Mouse (Mus musculus) large intestine, adult 2 months (tissue): ENCODE measurements at regions not wholly inside any gene's neighbourhood (a gene's known extent, or its start where the extent isn't known, plus 50 kb on each side); places are given as distances from the start of the nearest gene placed in this dataset.

ENCODE experiments used
- DNase-seq: peaks from one replicate; pipeline ENCODE4 v3.0.0-alpha.2; 2012; ENCODE audit warnings: low read depth, low spot score
- WGBS: fragments of 180-500 bp; shearing (Covaris S2); methylation state at CpG from one replicate; pipeline ENCODE4 v1.1.7; 2018; 5-methylcytosine and 5-hydroxymethylcytosine counted together

DNA sequence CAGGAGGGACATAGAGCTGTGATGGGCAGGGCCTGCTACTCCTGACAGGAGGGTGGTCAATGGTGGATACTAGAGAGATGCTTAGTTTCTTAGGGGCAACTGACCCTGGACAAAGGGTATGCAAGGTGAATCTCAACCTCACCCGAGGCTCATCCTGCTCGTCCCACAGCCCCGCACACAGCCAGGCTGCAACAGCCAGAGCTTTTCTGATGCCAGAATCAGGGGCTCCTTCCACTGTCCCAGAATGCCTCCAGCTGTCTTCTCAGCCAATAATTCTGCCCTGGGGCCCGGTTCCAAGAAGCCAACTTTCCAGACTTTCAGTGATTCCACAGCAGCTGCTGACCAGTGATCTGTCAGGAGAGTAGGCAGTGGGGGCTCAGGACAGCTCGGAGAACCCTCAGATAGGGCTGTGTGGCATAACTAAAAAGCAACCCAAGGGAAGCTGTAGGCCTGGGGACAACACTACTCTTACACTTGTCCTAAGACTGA lies 131.6 kb downstream of the Utp6 start:
- no peak for DNase-seq
- 76% methylated on average over 5 of the region's 5 CpGs for WGBS

DNA sequence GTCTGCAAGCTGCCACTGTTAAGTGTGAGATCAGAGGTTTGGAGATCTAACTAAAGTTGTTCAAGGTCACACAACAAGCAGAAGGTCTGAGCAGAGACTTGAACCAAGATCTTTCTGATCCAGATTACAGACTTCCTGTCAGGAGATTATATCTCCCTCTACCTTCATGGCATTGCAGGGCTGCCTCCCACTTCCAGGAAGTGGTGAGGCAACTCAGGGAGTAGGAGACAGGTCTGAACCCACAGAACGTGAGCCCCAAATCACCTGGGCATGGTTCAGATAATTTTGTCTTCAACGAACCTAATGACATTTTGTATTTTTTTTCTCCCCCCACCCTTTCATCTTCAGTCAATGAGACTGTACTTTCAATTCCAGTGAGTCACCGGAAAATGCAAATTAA lies 135.2 kb downstream of the Utp6 start:
- 86% methylated on average over 3 of the region's 3 CpGs for WGBS
- no peak for DNase-seq

DNA sequence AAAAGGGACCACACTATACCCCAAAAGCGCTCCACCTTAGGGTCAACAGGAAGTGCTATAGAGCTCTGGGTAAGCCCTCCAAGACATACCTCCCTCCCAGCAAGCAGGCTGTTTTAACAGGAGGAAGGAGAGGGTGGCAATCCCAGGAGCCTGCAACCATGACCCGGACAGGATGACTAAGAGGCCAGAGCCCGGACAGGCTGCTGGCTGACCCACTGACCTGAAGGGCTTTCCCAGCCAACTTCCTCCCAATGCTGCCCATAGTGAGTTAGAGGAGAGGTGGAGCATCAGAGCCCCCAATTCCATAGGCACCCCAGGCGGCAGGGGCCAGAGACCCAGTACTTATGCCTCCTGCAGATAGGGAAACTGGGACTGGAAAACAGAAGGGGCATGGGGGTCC lies 136.3 kb downstream of the Utp6 start:
- WGBS, result 73% methylated on average over 4 of the region's 4 CpGs
- no peak for DNase-seq

DNA sequence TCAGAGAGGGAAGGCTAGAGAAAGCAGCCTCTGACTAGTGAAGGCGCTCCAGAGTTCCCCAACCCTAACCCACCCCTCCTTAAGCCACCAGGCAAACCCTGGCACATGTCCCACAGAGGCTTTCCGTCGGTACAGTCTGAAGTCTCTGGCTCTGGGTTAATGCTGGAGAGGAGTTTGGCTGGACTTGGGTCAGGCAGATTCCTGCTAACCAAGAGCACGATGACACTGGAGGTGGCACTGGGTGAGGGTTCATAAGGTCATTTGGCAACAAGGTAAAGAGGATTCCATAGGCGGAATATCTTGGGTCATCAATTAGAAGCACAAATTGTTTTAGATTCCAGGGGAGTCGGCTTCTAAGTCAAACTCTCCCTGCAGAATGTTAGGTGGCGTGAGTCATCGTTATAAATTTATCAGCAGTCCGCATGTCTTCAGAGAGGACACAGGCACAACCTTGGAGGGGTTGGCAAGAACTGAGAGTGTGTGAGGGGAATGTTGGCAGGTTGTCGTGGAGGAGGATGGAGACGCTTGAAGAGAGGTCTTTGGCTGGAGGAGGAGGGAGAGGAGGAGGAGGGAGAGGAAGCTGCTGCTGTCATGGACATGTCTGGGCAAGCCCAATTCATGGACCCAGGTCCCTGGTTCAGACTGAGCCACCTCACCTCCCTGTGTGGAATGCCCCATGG lies 138.4 kb downstream of the Utp6 start:
- WGBS, result 64% methylated on average over 11 of the region's 11 CpGs
- DNase-seq, result no peak

DNA sequence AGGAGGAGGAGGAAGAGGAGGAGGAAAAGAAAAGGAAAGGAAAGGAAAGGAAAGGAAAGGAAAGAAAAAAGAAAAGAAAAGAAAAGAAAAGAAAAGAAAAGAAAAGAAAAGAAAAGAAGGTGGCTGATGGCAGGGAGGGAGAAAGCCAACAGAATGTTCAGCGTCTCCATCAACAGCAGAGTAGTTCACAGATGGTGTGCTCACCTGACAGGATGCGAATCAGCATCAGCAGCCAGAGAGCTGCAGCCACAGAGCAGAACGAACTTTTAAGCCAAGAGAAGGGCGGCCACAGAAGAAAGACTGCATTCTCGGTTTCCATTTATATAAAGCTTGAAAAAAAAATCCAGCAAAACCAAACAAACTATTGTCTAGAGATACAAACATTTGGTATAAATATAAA lies 140.2 kb downstream of the Utp6 start:
- no peak for DNase-seq
- WGBS, result 77% methylated on average over 5 of the region's 5 CpGs

DNA sequence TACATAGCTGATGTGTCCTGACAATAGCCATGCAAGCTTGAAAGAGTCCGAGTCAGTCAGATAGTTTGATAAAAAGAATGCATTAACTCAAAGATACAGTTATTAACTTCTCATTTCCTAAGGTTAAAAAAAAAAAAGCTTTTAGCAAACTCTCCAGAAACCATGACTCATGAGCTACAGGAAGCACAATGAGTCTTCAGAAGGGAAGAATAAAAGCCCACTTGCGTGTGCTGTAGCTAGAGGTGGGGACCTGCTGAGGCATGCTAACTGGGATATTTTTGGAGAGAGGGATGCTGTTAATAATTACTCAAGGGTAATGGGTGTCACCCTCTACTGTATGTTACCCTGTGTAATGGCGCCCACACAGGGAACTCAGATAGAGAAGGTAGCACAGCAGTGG lies 147.0 kb downstream of the Utp6 start:
- WGBS, result 93% methylated on average over 3 of the region's 3 CpGs
- no peak for DNase-seq

DNA sequence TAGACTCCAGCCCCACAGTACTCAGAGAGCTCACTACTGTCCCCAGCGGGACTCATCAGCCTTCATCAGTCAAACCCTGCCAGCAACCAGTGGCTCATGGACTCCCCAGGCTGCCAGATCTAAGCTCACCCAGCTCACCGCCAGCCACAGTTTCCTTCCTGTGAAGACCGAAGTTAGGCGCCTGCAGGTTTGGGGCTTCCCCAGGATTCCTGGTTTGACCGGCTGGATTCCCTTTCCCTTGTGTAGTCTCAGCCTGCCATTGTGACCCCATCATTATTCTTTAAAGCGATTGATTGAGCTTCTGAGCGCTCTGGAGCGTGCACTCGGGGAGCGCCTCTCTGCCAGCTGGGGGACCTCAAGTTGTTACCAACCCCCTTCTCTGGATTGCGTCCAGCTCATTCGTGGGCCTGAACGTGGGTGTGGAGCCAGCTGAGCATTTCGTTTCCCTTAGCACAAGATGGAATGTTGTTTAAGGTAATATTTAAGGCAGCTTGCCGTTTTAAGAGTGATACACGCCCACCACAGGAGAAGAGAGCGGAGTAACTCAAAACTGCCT lies 155.2 kb downstream of the Utp6 start:
- no peak for DNase-seq
- WGBS, result 26% methylated on average over 17 of the region's 17 CpGs

DNA sequence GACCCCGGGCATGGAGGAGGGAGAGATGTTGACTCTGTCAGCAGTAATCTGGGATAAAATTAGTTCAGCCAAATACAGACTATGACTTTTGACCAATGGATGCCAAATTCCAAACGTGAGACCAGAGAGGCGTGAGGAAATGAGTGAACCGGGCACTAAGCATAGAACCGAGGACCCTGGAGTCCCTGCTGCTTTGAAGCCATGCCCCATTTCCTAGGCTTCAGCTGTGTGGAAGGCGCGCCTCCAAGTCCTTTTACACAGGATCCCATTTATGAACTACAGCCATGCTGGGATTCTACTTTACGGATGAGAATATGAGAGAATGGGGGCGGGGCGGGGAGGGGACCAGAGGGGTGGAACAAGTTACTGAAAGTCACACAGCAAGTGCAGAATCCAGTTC lies 155.8 kb downstream of the Utp6 start:
- DNase-seq, result no peak
- WGBS, result 78% methylated on average over 10 of the region's 10 CpGs

DNA sequence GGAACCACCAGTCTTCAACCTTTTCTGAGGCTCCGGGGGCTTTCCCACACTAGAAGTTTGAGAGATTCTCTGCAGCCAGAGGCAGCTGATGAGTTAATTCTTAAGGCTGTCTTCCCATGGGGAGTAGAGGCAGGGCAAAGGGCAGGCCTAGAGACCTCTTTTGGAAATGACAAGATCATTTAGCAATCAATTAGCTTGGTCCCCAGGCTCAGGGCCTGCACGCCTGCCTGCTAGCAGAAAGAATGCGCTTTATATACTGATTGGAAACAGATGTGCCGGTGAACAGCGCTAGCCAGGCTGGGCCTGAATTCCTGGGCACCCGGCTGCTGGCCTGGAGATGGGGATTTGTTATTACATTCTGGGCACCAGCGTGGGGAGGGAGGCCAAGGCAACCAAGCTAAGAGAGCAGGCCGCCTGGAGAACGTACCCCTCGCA lies 156.2 kb downstream of the Utp6 start:
- DNase-seq, result no peak
- WGBS, result 79% methylated on average over 10 of the region's 10 CpGs

DNA sequence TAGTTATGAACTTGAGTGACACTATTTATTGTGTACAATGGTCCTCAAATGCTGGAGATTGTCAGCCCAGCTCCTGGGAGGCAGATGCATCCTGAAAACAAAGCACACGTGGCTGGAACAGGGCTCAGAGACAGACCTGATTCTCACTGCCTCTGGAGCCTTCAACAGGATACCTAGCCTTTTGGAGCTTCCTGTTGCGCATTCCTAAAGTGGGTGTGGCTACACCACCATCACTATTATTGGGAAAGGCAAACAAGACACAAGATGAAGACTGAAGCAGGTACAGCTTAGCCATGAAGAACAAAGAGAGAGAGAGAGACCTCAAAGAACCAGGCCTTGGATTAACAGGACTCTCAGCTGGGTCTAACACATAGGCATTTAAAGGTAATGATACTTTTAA lies 158.2 kb downstream of the Utp6 start:
- no peak for DNase-seq
- 41% methylated on average over 2 of the region's 2 CpGs for WGBS

DNA sequence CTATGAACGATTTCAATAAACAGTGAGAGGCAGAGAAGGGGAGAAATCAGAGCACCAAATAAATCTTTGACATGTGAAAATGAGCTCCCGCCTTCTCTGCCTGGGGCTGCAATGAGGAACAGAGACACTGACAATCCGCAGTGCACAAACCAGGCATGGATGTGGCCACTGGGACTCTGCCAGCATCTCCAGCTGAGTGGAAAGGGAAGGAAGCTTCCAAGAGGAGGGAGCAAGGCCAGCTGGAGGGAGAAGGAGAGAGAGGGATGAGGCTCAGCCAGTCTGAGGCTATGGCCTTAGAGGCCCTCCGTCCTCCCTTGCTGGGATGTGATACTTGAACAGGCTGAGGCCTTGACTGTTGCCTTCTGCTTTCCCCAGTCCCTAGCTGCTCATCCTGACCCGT lies 159.2 kb downstream of the Utp6 start:
- DNase-seq, result no peak

DNA sequence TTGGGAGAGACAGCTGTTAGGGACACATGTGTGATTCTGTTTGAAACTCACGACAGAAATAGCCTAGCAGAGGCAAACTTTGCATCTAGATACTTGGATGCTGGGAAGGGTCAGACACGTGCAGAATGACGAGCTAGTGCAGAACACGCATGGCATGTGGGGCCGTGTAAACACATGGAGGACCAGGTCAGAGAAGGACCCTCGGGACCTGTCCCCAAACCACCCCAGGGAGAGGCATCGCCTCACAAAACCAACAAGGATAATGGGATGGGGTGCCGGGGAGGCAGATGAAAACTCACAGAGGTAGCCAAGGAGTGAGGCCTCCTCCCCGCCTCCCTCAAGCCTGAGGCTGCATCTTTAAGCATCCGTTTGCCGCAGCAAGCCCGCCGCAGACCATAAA lies 159.6 kb downstream of the Utp6 start:
- no peak for DNase-seq
- 68% methylated on average over 13 of the region's 13 CpGs for WGBS

More for the DNA sequence above, 159.2 kb downstream of the Utp6 start:
- WGBS, result 55% methylated on average over 5 of the region's 5 CpGs

DNA sequence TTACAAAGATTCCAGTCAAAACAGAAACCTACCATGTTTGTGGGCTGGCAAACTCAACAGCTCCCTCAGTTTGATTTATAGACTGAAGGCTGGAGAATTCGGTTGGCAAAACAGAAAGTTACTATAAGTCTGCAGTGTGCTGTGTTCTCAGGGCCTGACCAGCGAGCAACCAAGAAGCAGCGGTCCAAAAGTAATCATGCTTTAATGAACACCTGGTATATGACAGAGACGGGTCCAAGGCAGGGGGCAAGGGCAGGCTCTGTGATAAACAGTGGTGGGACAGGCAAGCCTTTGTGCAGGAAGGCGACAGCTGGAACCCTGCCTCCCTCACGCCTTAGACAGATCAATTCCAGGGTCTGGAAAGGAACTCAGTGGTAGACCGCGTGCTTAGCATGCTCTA lies 161.9 kb downstream of the Utp6 start:
- DNase-seq, result no peak
- 69% methylated on average over 8 of the region's 8 CpGs for WGBS

DNA sequence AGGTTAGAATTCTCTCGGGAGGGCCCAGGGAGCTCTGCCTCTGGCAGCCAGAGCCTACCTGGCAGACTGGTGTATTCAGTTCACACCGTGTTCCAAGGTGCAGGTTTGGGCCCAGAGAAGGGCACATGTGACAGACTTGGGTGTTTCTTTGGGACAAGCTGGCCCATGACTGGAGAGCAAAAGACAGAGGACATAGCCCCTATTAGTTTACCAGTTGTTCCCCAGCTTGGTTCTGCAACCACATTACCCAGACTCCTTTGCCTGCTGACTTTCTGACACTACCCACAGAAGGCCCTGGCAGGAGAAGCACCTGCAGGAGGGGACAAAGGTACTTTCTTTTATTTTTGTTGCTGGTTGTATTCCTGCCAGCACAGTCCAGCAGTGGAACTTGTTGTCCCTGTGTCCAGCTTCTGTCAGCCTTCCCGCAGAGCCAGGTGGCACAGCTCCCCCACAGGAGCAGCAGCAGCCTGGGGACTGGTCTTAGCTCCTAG lies 173.9 kb downstream of the Utp6 start:
- no peak for DNase-seq
- WGBS, result 41% methylated on average over 3 of the region's 3 CpGs

DNA sequence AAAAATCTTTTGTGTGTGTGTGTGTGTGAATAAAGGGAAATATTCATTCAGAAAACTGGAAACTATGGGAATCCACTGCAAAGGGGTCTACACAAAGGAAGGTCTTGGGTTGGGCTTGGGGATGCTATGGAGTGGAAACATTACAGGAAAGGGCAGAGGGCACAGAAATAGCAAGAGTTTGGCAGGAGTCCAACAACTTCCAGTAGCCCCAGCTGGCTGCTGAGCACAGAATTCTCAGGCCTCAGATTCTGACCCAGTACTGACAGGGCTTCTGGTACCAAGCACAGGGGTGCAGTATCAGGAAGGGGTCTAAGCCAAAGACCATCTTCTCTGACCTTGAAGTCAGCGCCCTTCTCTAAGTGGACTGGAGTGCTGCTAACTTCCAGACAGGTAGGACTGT lies 174.4 kb downstream of the Utp6 start:
- no peak for DNase-seq
- 83% methylated on average over 1 of the region's 1 CpGs for WGBS

DNA sequence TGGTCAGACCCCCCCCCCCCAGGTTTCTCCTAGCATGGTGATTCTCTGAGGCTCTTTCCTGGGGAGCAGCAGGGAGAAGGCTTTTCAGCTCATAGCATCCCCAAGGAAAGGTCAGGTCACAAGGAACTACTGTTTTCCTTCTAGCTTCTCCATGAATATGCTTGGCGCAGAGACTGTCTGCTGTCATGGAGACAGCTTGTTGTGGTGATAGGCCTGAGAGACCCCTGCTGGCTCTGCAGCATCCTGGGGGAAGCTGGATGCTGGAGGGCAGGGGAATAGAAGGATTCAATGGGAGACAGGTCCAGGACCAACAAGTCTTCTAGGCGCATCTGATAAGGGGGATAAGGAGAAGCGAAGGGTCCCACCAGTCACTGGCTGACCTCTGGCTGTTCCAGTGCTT lies 178.1 kb downstream of the Utp6 start:
- no peak for DNase-seq
- 94% methylated on average over 3 of the region's 3 CpGs for WGBS

DNA sequence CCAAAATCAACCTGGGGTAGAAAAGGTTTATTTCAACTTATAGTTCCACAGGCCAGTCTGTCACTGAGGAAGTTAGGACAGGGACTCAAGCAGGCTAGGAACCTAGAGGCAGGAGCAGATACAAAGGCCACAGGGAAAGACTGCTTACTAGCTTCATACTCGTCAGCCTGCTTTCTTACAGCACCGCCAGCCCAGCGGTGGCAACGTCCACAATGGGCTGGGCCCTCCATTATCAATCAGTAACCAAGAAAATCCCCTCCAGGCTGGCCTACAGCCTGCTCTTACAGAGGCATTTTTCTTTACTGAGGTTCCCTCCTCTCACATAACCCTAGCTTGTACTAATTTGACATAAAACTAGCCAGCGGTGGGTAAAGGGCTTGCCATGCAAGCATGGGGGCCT lies 180.2 kb downstream of the Utp6 start:
- 34% methylated on average over 5 of the region's 5 CpGs for WGBS
- DNase-seq, result no peak

DNA sequence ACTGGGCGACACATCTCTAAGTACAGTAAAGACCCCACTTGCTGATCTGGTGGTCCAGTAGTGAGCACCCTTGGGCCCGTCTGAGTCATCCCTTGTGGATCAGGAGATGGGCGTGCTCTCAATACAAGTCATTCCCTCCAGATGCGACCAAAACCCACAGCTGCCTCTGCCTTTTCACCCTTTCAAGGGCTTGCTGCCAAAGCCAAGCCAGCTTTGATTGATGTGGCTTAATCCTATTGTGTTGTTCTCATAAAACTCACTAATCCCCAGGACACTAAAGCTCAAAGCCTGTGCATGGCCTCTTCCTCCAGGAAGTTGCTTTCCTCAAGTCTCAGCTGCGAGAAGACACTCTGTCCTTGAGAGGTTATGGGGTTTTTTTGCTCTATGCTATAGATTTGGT lies 182.4 kb downstream of the Utp6 start:
- no peak for DNase-seq
- 45% methylated on average over 5 of the region's 5 CpGs for WGBS

DNA sequence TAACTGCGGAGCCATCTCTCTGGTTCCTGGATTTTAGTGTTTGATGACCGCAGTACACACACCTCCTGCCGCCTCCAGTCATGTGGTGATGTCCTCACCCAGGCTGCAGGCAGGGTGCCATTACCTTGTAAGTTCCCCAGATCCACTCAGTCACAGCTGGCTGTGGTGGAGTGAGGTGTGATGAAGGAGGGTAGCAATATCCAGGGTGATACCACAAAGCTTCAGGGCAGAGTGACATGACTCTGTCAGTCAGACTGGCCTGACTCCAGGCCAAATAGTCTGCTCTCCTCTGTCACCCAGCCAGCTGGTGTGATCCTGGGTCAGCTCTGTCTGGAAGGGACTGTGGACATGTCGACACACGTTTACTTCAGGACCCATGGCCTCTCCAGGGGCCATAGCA lies 183.7 kb downstream of the Utp6 start:
- 47% methylated on average over 5 of the region's 5 CpGs for WGBS
- no peak for DNase-seq

DNA sequence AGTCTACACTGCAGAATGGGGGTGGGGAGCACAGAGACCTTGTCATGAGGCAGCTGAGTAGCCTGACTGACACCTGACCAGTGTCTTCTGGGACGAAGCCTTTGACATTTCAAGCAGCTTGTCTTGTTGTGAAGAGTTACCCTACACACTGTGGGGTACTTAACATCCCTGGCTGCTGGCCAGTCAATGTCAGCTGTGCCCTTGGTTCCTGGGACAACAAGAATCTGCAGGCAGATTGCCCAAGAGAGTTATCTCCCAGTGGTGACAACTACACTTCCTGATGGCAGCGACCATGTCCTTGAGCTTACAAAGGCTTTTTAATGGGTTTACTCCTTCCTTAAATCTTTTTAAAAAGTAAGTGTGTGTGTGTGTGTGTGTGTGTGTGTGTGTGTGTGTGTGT lies 184.2 kb downstream of the Utp6 start:
- DNase-seq, result no peak
- WGBS, result 37% methylated on average over 2 of the region's 2 CpGs

DNA sequence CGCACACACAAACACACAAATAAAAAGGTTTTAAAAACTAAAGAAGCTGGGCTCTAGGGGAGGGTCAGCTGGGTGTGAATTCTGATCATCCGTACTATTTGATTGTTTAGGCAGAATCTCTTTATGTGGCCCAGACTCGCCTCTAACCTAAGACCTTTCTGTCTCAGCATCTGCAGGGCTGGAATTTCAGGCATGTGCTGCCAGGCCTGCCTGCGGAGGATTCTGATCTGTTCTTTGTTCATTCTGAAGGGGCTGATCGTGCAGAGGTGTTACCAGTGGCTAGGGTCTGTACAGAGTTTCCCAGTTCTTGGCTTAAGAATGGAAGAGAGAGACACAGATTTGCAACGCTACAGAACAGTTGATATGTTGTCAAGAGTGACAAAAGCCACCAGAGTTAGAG lies 185.6 kb downstream of the Rab11fip4 start:
- 88% methylated on average over 6 of the region's 6 CpGs for WGBS
- no peak for DNase-seq

DNA sequence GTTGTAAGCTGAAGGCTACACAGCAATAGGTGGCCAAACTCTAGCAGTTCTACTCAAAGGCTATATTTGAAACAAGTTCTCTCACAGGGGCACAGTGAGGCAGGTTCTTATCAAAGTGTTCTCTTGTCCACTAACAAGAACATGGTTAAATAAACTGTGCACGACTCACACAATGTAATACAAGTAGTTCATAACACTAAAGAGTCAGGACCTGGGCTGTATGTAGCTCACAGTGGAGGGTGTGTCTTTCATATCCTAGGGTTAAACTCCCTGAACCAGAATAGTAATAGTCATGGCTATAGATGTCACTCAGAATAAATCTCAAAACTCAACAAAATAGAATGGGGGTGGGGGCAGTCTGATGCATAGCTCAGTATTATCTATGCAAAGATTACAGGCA lies 182.7 kb downstream of the Rab11fip4 start:
- DNase-seq, result no peak
- WGBS, result 20% methylated on average over 1 of the region's 1 CpGs
